Mouse (Mus musculus): ENCODE data around the gene Gm7849. TPM values are rescaled to one million over a fixed set of nuclear protein-coding genes. Genes with fewer than 3 reads are reported as not detected.
"Not testable (repeated sequence)": the region's sequence is repeated elsewhere in the genome, so short reads cannot be mapped to it uniquely, and the experiment has no call there.

The Gm7849 gene
- total RNA-seq (2015; ENCODE audit: low replicate concordance) (not detected in 2 replicates), total RNA-seq (2017; ENCODE audit: low replicate concordance) (not detected in 2 replicates)

DNA sequence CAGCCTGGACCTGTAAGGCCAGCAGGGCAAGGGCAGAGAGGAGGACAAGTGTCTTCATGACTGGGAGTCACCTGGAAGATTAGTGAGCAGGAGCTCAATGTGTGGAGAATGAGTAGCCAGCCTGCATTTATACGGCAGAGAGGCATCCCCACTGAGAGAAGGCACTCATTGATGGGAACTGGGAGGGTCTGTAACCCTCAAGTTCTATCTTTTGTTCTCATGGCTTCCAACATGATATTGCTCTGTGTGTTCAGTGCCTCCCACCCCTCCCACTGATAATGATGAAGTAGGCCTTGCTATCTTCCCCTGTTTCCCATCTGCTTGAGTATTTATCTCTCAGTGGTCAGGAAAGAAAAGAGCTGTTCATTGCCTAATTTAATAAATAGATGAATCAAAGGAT lies at the start of gene Gm7849:
Gene Gm7849 (minus strand): TSS at position 101 of the 400 bp plus-strand sequence.
- ATAC-seq (replicated peaks; ENCODE audit: low FRiP score, poor library complexity, severe bottlenecking), result not testable (repeated sequence)

DNA sequence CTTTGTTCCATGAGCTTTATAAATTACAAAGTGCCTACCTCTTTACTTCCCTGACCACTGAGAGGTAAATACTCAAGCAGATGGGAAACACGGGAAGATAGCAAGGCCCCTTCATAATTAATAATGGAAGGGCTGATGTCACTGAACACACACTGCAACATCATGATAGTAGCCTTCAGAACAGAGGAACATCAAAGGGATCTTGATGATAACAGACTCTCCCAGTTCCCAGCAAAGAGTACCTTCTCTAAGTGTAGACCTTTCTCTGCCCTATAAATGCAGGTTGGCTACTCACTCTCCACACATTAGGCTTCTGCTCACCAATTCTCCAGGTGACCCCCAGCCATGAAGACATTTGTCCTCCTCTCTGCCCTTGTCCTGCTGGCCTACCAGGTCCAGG lies 29.2 kb downstream of the Gm7849 start, which contains the start of gene Defa36:
Gene Defa36 (plus strand): TSS at position 301 of the 400 bp plus-strand sequence.
- not testable (repeated sequence) for ATAC-seq (replicated peaks; ENCODE audit: low FRiP score, poor library complexity, severe bottlenecking)

Other genes starting within 250 kb of the Gm7849 start
- gene Gm15292, start 206.8 kb downstream of the Gm7849 start, total RNA-seq (2015; ENCODE audit: low replicate concordance), result not detected in 2 replicates
- not detected in 2 replicates for gene Gm15292, start 206.8 kb downstream of the Gm7849 start, total RNA-seq (2017; ENCODE audit: low replicate concordance)
- not detected in 2 replicates for gene Defa27, start 141.0 kb downstream of the Gm7849 start, total RNA-seq (2015; ENCODE audit: low replicate concordance)
- gene Defa27, start 141.0 kb downstream of the Gm7849 start, total RNA-seq (2017; ENCODE audit: low replicate concordance), result not detected in 2 replicates
- not detected in 2 replicates for gene Defa29, start 129.5 kb downstream of the Gm7849 start, total RNA-seq (2015; ENCODE audit: low replicate concordance)
- not detected in 2 replicates for gene Defa29, start 129.5 kb downstream of the Gm7849 start, total RNA-seq (2017; ENCODE audit: low replicate concordance)
- gene Defa2, start 78.0 kb downstream of the Gm7849 start, total RNA-seq (2015; ENCODE audit: low replicate concordance), result not detected in 2 replicates
- gene Defa2, start 78.0 kb downstream of the Gm7849 start, total RNA-seq (2017; ENCODE audit: low replicate concordance), result not detected in 2 replicates
- gene Defa33, start 64.7 kb downstream of the Gm7849 start, total RNA-seq (2015; ENCODE audit: low replicate concordance), result not detected in 2 replicates
- gene Defa33, start 64.7 kb downstream of the Gm7849 start, total RNA-seq (2017; ENCODE audit: low replicate concordance), result not detected in 2 replicates
- gene Defa36, start 29.1 kb downstream of the Gm7849 start, total RNA-seq (2015; ENCODE audit: low replicate concordance), result not detected in 2 replicates
- not detected in 2 replicates for gene Defa36, start 29.1 kb downstream of the Gm7849 start, total RNA-seq (2017; ENCODE audit: low replicate concordance)
- not detected in 2 replicates for gene Defa20, start 52.7 kb upstream of the Gm7849 start, total RNA-seq (2015; ENCODE audit: low replicate concordance)
- gene Defa20, start 52.7 kb upstream of the Gm7849 start, total RNA-seq (2017; ENCODE audit: low replicate concordance), result not detected in 2 replicates
- gene Defa32, start 72.5 kb upstream of the Gm7849 start, total RNA-seq (2015; ENCODE audit: low replicate concordance), result not detected in 2 replicates
- gene Defa32, start 72.5 kb upstream of the Gm7849 start, total RNA-seq (2017; ENCODE audit: low replicate concordance), result not detected in 2 replicates
- not detected in 2 replicates for gene Defa37, start 108.8 kb upstream of the Gm7849 start, total RNA-seq (2015; ENCODE audit: low replicate concordance)
- not detected in 2 replicates for gene Defa37, start 108.8 kb upstream of the Gm7849 start, total RNA-seq (2017; ENCODE audit: low replicate concordance)
- not detected in 2 replicates for gene Defa28, start 126.4 kb upstream of the Gm7849 start, total RNA-seq (2015; ENCODE audit: low replicate concordance)
- not detected in 2 replicates for gene Defa28, start 126.4 kb upstream of the Gm7849 start, total RNA-seq (2017; ENCODE audit: low replicate concordance)
- not detected in 2 replicates for gene Gm7861, start 137.9 kb upstream of the Gm7849 start, total RNA-seq (2015; ENCODE audit: low replicate concordance)
- not detected in 2 replicates for gene Gm7861, start 137.9 kb upstream of the Gm7849 start, total RNA-seq (2017; ENCODE audit: low replicate concordance)
- not detected in 2 replicates for gene Defa26, start 161.6 kb upstream of the Gm7849 start, total RNA-seq (2015; ENCODE audit: low replicate concordance)
- not detected in 2 replicates for gene Defa26, start 161.6 kb upstream of the Gm7849 start, total RNA-seq (2017; ENCODE audit: low replicate concordance)
- gene Defa17, start 199.2 kb upstream of the Gm7849 start, total RNA-seq (2015; ENCODE audit: low replicate concordance), result not detected in 2 replicates
- gene Defa17, start 199.2 kb upstream of the Gm7849 start, total RNA-seq (2017; ENCODE audit: low replicate concordance), result not detected in 2 replicates
- not detected in 2 replicates for gene Defa34, start 209.2 kb upstream of the Gm7849 start, total RNA-seq (2015; ENCODE audit: low replicate concordance)
- not detected in 2 replicates for gene Defa34, start 209.2 kb upstream of the Gm7849 start, total RNA-seq (2017; ENCODE audit: low replicate concordance)
- gene AY761184, start 247.1 kb upstream of the Gm7849 start, total RNA-seq (2015; ENCODE audit: low replicate concordance), result not detected in 2 replicates
- not detected in 2 replicates for gene AY761184, start 247.1 kb upstream of the Gm7849 start, total RNA-seq (2017; ENCODE audit: low replicate concordance)

Data from erythroblast, adult 5-6 weeks (primary cell).